Mouse (Mus musculus) Muller cell, postnatal 12 days (primary cell): ENCODE data around the gene Clpp.

ENCODE experiments used
- DNase-seq: peaks from one replicate; pipeline ENCODE4 v3.0.0-alpha.2; 2015; ENCODE audit errors: inconsistent ontology term

Clpp gene

DNA sequence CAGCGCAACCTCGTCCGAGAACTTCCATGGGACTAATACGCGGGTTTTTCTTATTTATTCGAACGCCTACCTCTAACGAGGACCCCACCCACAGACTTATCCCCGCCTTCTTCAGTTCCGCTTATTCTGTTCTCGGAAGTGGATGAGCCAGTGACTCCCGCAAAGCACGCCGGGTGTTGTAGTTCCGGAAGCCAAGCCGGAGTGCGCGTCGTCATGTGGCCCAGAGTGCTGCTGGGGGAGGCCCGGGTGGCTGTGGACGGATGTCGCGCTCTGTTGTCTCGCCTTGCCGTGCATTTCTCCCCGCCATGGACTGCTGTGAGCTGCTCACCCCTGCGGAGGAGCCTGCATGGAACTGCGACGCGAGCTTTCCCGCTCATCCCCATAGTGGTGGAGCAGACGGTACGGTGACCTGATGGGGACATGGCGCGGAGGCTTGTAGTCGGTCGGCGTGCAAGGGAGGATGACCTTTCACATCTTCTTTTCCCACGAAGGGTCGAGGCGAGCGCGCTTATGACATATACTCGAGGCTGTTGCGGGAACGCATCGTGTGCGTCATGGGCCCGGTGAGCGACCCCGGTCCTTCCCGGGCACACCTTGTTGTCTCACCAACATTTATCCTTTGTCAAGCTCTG, at the start of gene Clpp:
Clpp (plus strand) TSS at position 191 of the 632 bp plus-strand sequence.
- peak; percentile 95 for DNase-seq

DNA sequence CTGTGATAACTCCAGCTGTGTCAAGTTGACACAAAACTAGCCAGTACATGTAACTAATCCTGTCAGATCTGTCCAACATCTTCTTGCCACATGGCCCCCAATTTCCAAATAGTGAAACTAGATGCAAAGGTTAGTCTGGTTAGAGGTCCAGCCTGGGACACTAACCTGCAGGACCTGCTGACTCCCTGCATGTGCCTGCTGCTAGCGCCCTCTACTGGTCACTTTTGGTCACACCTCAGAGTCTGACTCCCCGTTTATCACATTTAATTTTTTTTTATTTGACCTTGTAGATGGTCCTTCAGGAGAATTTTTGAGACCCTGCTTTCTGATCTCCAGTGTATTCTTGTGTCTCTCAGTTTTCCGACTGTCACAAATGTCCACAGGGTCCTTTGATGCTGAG, 39.2 kb upstream of the Clpp start:
- no peak for DNase-seq

DNA sequence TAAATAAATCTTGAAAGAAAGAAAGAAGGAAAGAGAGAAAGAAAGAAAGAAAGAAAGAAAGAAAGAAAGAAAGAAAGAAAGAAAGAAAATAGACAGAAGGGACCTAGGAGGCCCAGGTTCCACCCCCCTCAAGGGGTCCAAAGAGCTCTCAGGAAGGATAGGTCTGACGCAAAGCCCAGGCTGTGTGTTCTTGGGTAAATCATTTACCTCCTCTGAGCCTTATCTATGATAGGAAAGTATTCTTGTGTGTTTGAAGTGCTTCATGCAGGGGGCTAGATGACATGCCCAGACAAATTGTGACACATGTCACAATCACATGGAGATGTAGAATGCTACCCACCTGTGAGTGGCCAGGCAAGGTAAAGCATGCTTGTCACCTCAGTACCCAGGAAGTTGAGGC, 37.5 kb upstream of the Clpp start:
- DNase-seq, result no peak

DNA sequence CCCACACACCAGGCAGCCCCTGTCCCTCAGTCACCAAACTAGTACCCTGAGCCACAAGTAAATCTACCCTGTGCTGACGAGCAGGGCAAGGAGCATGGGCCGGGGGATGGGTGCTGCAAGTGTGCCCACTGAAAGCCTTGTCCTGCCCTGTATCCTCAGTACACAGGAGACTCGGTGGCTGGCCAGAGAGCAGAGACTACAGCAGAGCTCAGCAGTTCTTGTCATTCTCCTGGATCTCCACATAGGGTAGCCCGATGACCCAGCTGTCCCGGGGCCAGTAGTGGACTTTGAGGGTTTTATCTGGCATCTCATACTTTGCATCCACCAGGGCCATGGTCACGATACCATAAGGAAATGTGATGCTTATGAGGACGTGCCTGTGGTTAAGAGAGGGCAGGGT, 35.2 kb upstream of the Clpp start:
- no peak for DNase-seq

DNA sequence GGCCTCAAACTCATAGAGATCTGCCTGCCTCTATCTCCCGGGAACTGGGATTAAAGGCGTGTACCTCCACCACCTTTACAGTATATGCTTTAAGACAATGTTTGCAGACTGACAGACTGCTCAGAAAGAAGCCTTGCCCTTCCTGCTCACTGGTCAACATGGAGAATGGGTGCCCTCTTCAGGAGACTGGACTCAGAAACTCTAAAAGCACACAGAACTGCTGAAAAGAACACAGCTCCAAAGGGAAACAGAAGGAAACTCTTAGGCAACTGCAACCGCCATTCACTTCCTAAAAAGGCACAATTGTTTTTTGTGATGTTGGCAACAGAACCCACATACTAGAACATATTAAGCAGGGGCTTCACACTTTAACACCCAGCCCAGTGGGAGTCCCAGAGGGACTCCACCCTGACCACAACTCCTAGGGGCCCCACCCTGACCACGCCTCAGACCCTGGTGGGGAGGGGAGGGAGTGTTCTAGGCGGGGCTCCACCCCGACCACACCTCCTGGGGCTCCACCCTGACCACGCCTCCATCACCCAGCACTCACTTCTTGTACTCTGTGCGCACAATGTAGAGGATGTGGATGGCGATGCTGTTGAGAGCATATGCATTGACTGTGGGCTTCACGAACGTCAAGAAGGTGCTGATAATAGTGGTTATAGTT, 32.2 kb upstream of the Clpp start:
- DNase-seq, result peak; percentile 7

DNA sequence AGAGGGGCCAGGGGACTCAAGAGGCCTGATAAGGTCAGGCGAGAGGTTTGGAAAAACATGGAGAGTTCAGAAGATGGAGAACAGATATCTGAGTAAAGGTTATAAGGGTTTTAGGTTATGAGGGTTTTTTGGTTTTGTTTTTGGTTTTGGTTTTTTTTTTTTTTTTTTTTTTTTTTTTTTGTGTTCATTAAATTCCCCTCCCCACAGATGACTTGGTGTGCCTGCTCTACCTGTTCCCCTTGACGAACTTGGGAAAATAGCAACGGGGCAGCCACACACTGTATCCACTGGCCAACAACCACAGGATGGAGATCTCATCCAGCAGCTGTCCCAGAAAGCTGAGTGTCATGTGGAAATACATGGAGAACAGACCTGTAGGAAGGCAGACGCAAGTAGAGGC, 31.4 kb upstream of the Clpp start:
- no peak for DNase-seq

DNA sequence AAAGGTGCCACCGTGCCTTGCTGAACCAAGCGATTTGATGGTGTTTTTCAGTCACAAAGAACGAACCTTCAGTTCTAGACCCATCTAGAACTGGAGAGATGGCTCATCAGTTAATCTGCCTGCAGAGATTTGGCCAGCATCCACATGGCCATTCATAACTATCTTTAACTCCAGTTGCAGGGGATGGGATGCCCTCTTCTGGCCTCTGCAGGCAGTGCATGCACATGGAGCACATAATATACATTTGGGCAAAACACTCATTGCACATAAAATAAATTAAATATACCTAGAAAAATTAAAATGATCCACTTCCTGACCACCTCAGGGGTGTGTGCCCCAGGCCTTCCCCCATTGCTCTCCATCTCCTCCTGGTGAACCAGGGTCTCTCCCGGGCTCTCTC, 28.2 kb upstream of the Clpp start:
- no peak for DNase-seq

DNA sequence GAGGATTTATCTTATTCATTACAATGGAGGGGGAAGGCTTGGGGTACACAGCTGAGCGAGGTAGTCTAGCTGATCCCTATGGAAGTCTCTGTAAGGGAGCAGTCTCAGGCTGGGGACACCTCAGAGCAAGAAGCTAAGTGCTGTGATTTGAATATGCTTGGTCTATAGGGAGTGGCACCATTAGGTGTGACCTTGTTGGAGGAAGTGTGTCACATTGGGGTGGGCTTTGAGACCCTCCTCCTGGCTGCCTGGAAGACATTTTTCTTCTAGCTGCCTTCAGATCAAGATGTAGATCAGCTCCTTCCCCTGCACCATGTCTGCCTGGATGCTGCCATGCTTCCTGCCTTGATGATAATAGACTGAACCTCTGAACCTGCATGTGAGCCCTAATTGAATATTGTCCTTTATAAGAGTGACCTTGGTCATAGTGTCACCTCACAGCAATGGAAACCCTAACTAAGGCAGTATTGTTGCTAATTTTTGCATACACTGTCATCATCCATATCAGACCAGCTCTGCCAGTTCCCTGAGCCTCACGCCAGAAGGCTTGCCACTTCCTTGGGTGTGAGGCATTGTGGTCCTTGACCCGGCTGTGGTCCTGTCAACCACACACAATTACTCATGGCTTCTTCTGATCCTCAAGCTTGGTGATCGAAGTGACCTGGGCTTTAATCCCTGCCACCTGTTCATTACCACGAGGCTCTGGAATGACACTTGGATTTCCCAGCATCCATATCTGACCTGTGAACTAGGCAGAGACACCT, 27.3 kb upstream of the Clpp start:
- no peak for DNase-seq

DNA sequence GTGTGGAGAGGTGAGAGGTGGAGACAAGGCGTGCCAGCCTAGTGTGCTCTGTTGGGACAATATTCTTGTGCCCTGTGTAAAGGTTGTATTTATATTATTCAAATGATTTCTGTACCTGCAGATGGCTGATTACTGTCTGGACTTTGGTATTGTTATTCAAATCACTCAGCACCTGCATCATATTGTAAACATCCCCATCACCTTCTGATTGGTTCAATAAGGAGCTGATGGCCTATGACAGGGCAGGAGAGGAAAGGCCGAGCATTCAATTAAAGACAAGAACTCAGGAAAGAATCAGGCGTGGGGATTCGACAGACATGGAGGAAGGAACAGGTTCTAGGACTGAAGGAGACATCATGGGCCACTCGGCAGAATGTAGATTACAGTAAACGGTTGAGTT, 26.5 kb upstream of the Clpp start:
- no peak for DNase-seq

DNA sequence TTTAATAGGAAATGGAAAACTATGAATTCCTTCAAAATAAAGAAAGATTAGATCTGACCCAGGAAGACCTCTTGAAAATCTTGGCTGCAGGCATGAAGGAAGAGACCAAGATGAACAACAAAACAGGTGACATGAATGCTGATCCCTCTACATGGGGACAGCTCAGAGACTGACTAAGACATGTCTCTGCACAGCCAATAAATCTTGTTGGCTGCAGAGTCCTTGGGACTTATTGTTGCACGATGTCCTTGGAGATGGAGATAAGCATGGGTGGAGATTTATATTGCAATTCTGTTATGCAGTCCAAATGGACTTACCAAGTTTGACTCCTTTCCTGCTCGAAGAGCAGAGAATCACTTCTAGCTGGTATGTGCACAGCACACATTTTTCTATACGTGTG, 20.8 kb upstream of the Clpp start:
- DNase-seq, result no peak

DNA sequence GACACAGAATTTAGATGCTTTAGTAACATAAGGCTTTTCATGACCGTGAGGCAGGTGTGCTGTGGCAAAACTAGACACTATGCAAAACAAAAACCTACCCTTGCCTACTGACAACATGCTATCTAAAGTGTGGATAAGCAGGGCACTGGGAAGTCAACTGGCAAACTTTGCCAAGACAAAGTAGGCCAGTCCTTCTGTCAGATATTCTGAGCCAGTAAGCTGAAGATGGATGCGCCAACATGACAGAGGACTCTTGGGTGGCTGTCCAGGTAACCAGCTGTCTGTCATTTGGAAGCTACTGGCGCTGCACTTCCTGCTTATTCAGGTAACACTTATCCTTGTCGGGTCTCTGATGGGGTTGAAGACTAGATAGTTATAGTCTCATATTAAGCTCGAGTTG, 20.0 kb upstream of the Clpp start:
- DNase-seq, result no peak

DNA sequence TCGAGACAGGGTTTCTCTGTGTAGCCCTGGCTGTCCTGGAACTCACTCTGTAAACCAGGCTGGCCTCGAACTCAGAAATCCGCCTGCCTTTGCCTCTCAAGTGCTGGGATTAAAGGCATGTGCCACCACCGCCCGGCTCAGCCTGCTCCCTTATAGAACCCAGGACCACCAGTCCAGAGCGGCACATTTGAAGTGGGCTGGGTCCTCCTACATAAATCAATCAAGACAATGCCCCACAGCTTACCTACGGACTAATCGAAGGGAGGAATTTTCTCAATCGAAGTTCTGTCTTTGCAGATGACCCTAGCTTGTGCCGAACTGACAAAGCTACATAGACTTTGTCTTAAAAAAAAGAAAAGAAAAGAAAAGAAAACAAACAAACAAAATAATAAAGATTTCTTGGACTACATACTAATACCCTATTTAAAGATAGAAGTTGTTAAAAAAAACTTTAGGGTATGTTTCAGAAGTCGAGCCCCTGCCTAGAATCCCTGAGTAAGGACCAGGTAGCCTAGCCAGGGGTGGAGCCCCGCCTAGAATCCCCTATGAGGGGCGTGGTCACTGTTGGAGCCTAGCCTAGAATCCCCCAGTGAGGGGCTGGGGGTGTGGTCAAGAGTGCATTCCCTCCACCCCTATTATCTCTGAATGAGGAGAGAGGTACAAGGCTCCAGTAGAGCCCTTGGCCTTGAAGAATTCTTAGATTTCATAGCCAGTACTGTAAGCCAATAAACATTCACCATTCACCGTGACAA, 16.0 kb upstream of the Clpp start:
- DNase-seq, result no peak

DNA sequence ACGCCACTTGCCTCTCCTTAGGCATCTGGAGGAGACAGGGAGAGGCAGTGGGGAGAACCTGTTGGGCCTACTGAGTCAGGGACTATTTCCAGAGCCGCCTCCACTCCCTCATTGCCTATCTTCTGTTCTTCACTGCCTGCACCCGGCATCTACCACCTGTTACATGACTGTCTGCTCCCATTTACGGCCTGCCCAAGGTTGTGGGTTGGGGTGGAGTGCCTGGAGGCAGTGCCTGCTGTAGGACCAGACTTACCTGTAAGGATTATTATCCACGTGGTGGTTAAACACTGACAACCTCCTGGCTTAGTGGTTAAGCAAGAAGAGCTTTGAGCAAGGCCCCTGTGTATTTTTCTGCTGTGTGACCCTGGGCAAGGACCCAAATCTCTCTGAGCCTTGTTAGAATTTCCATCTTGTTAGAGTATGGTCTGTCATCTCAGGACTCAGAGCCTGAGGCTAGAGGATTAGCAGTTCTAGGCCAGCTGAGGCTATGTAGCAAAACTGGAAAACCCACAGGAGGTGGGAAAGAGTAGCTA, 15.3 kb upstream of the Clpp start:
- DNase-seq, result no peak

DNA sequence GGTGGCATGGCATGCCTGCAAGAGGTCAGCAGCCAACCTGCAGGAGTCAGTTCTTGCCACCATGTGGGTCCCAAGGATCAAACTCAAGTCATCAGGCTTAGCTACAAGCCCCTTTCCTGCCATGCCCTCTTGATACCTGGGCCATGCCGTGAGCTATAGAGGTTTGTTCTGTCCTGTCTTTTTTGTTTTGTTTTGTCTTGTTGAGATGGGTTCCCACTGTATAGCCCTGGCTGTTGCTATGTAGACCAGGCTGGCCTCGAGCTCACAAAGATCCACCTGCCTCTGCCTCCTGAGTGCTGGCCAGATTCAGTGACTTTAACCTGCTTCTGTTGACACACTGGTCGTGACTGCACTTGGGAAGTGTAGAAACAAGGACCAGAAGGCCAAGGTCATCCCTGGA, 14.7 kb upstream of the Clpp start:
- DNase-seq, result no peak

DNA sequence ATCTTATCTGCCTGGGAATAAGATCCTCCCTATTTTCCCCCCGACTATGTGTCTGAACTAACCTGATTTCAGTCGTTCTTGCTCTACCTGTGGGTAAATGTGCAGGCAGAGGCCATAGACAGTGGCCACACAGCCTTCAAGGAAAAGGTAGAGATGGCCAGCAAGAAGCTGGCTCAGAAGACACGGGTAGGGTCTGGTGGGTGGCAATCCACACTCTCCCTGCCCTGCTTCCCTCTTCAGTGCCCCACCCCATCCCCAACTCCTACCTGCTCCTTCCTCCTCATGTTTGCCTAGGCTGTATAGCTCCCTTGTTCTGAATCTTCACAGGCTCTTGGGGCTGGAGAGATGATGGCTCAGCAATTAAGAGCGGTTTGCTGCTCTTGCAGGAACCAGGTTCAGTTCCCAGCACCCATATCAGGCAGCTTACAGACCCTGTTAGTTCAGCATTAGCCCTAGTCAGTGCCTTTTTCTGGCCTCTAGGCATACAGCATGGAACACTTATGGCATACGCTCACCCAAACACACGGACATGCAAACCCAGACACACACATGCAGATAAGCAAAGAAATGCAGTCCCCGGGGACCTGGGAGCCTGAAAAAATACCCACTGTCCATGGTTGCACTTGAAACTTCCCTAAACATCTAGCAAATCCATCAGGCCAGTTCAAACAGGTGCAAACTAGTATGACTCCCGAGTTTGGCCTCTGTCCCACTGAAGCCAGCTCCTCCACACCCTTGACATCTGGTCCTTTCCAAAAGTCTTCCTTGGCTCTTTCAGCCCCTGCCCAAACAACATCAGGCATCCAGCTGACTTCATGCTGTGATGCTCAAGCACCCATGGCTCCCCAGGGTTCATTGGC, 13.3 kb upstream of the Clpp start:
- no peak for DNase-seq

DNA sequence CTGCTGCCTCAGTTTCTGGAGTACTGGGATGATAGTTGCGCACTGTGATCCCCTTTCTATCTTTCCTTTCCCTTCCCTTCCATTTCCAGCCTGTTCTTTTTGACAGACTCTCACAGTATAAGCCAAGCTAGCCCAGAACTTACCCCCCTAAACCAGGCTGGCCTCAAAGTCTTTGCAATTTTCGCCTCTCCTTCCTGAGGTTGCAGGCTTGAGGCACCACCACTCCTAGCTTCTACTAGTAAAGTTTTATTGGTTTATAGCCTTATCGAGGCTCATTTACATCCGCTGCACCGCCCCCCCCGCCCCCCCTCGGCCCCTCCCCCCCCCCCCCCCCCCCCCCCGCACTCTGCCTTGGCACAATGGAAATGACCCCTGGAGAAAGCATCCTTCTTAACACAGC, 10.6 kb upstream of the Clpp start:
- DNase-seq, result no peak

DNA sequence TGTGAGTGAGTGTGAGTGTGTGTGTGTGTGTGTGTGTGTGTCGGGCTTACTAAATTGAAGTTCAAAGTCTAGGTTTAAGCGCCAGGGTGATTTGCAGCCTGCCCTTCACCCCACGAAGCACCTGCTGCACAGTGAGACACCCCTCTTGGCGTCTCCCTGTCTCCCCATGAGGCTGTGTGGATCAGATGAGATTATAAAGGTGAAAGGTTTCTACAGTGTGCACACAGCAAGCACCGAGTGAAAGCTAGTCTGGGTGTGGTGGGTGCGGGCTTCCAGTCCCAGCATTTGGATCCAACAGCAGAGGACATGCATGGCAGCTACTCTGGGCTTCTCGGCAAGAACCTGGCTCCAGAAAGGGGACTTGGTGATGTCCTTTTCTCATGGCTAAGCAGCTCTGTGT, 9.1 kb upstream of the Clpp start:
- no peak for DNase-seq

DNA sequence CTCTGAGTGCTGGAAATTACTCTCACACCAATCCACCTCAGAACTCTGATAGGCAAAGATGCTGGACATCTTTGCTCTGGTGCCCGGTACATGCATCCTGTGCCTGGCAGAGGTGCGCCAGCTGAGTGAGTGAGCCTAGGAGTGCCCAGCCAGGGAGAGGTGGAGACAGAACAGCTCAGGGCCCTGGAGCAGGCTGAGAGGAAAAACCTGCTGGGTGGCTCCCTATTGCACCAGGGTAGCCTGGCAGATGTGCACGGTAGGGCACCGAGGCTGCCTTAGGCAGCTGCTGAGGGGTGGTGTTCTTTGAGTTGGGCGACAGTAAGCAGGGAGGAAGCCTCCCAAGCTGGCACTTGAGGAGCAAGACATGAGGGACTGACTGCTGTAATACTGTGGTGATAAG, 8.1 kb upstream of the Clpp start, which contains the start of gene Acer1:
Acer1 (minus strand) TSS at position 114 of the 400 bp plus-strand sequence.
- no peak for DNase-seq

DNA sequence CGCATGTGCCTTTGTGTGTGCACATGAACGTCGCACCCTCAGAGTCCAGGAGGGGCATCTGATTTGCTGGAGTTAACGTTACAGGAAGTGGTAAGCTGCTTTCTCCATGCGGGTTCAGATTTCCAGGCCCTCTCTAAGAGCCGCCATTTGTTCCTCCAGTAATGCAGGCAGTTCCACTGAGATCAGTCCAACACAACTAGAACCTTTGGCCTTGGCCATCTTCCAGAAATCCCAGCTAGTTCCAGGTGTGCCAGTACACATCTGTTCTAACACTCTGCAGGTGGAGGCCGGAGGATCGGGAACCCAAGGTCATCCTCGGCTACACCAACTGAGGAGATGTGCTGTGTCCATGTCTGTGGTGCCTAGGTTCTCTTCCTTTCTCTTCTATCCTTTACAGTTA, 5.2 kb upstream of the Clpp start:
- no peak for DNase-seq

DNA sequence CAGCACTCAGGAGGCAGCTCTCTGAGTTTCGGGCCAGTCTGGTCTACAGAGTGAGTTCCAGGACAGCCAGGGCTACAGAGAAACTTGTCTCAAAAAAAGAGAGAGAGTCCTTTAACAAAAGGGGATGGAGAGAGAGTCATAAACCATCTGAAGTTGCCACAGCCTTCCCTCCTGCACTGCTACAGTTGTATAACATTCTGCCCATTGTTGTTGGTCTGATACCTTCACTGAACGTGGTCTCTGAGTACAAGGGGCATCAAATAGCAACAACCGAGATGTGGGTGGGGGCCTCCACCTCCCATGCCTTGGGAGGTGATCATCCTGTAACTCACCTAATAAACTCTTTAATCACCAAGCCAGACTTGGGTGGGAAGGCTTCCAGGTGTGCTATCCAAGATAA, 4.4 kb upstream of the Clpp start:
- no peak for DNase-seq
